Mouse (Mus musculus) myocyte (in vitro differentiated cells): ENCODE results near the gene Nupl2.

Experiments used
- CEBPB ChIP-seq: IDR thresholded peaks from 2 replicates; pipeline ENCODE4 v1.6.1; 2011; ENCODE audit warnings: mild to moderate bottlenecking, moderate library complexity; ENCODE audit not compliant: poor library complexity, insufficient read depth, severe bottlenecking
- E2F4 ChIP-seq: IDR thresholded peaks from one replicate; pipeline ENCODE4 v1.6.1; 2011; ENCODE audit warnings: mild to moderate bottlenecking, control low read depth, moderate library complexity; ENCODE audit not compliant: insufficient read depth
- MAX ChIP-seq: IDR thresholded peaks from one replicate; pipeline ENCODE4 v1.6.1; 2011; ENCODE audit warnings: low read depth, mild to moderate bottlenecking, control low read depth
- MYOD1 ChIP-seq, 3 experiments: IDR thresholded peaks; one replicate each; pipeline ENCODE4 v1.6.1; 2011; ENCODE audit warnings: control low read depth in 2 of 3, low read depth in 2 of 3, mild to moderate bottlenecking in 2 of 3, moderate library complexity in 1 of 3; ENCODE audit not compliant: insufficient read length in 2 of 3, control insufficient read depth in 1 of 3
- MYOG ChIP-seq, 3 experiments: IDR thresholded peaks; one replicate each; pipeline ENCODE4 v1.6.1; 2011; ENCODE audit warnings: control low read depth in 2 of 3, low read depth in 2 of 3, mild to moderate bottlenecking in 2 of 3; ENCODE audit not compliant: insufficient read length in 2 of 3, control insufficient read depth in 1 of 3, insufficient read depth in 1 of 3
- POLR2A ChIP-seq: IDR thresholded peaks from one replicate; pipeline ENCODE4 v1.6.1; 2011; ENCODE audit warnings: low read depth, mild to moderate bottlenecking, control low read depth, moderate library complexity; ENCODE audit not compliant: insufficient read length
- POLR2AphosphoS2 ChIP-seq: IDR thresholded peaks from one replicate; pipeline ENCODE4 v1.6.1; 2011; ENCODE audit warnings: low read depth, control low read depth; ENCODE audit not compliant: insufficient read length
- SRF ChIP-seq: IDR thresholded peaks from one replicate; pipeline ENCODE4 v1.6.1; 2011; ENCODE audit warnings: low read depth; ENCODE audit not compliant: control insufficient read depth, insufficient read length
- TCF12 ChIP-seq: IDR thresholded peaks from one replicate; pipeline ENCODE4 v1.6.1; 2011; ENCODE audit warnings: mild to moderate bottlenecking, control low read depth; ENCODE audit not compliant: poor library complexity, insufficient read depth, severe bottlenecking
- TCF3 ChIP-seq: IDR thresholded peaks from one replicate; pipeline ENCODE4 v1.6.1; 2011; ENCODE audit warnings: low read depth, control low read depth; ENCODE audit not compliant: insufficient read length
- USF1 ChIP-seq: IDR thresholded peaks from one replicate; pipeline ENCODE4 v1.6.1; 2011; ENCODE audit warnings: low read depth, mild to moderate bottlenecking, control low read depth, moderate library complexity

DNA sequence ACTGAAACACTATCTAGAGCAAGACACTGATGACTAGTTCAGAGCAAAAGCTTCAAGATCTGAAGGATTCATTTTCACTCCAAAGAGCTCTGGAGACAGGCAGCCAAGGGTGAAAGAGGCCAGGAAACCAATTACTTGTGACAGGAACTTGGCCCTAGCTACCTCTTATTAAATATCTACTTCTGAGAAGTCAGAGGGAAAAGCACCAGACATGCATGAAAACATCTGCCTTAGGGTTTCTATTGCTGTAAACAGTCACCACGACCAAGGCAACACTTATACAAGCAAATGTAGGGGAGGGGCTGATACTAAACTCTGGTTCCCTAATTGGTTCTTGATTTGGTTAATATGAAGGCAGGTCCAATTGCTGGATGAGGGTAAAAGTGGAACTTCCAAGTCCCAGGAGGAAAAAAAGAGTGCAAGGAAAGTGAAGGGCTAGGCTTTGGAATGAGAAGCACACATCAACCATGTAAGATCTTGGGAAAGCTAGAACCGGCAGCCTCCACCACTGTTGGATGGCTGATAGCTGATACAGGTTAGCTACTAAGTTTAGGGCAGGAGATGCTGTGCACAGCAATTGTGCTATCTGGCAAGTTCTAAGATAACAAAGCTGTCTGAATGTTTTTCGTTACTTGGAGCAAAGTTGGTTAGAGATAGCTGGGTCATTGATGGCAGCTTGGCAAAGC, 49.2 kb downstream of the Nupl2 start:
- no peak for TF ChIP-seq POLR2AphosphoS2
- TF ChIP-seq USF1, result no peak
- no peak for TF ChIP-seq TCF12
- TF ChIP-seq CEBPB, result no peak
- TF ChIP-seq POLR2A, result no peak
- TF ChIP-seq MAX, result no peak
- TF ChIP-seq SRF, result no peak
- no peak for TF ChIP-seq E2F4
- no peak for TF ChIP-seq MYOD1 (IDR thresholded peaks at IDR 0.05; ENCODE audit: control insufficient read depth in 1 of 3, insufficient read length in 2 of 3, low read depth in 2 of 3)
- no peak for TF ChIP-seq TCF3
- no peak for TF ChIP-seq MYOG (IDR thresholded peaks at IDR 0.05; ENCODE audit: control insufficient read depth in 1 of 3, insufficient read depth in 1 of 3, insufficient read length in 2 of 3, low read depth in 2 of 3)
